Mouse (Mus musculus): ENCODE results near the gene Ascc2.
A peak's percentile ranks its signal among the peaks of the same experiment; 100 is the strongest.
"Not testable (repeated sequence)": the region's sequence is repeated elsewhere in the genome, so short reads cannot be mapped to it uniquely, and the experiment has no call there.

Ascc2 gene

DNA sequence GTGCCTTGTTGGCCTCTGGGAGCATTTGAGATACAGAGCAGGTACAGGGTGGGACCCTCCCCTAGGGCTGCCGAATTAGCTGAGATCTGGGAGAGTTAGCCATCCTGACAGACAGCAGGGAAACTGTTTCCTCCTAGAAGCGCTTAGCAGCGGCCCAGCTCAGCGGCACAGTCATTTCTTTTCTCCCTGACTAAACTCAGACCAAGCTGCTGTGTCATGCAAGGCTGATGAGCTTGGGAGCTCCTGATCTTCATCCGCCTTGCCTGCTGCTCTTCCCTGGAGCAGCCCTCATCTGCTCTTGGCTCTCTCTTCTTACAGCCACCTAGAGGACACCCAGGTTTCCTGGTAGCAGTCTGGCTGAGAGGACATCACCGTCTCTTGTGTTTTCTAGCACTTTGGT is 46.6 kb downstream of the Ascc2 start:
- no peak for DNase-seq (ENCODE audit: low spot score in 2 of 2)

DNA sequence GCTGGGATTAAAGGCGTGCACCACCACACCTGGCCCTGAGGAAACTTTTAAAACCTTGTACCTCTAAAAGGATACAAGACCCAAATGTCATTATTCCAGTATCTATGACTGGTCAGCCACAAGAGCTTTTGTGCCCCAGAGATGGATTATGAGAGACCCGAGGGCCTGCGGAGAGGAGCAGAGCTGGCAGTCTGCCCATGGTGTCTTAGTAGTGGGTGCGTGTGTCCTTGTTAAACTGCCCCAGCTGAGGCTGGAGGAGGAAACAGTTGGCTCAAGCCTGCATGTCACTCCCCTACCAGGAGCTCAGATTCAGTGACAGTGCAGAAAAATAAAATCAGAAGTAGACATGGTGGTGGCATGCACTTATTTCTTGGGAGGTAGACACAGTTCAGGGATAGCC is 47.5 kb downstream of the Ascc2 start:
- no peak for DNase-seq (ENCODE audit: low spot score in 2 of 2)

DNA sequence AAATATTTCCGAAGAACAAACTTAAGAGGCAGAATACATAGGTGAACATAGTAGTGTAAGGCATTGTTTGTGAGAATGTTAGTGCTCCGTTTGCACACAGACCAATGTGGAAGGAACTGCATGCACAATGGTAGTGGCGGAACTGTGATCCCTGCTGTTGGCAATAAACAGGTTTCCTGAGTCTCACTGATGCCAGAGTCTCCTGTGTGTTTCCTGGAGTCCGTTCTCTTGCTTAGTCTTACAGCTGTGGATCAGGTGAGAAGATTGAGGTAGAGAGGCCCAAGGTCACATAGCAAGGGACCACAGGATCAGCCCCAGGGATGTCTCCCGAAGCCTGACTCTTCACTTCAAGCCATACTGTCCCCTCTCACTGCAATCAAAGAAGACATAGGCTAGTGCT is 48.0 kb downstream of the Ascc2 start:
- no peak for DNase-seq (ENCODE audit: low spot score in 2 of 2)

DNA sequence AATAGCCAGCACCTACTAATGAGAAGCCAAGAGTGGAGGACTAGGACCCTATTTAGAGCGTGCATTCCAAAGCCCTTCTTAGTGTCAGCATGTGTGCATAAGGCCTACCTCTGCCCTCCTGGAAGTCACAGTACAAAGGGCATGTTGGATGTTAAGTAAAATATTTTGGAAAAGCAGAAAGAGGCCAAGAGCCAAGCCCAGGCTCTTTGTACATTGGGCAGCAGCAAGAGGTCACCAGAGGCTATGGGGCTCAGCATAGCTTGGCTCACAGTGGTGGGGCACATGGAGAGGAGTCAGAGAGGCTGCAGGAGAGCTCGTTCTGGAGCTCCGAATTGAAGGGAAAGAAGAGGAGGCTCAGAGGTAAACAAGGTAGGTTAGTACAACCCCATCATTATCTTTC is 49.5 kb downstream of the Ascc2 start:
- no peak for DNase-seq (ENCODE audit: low spot score in 2 of 2)

DNA sequence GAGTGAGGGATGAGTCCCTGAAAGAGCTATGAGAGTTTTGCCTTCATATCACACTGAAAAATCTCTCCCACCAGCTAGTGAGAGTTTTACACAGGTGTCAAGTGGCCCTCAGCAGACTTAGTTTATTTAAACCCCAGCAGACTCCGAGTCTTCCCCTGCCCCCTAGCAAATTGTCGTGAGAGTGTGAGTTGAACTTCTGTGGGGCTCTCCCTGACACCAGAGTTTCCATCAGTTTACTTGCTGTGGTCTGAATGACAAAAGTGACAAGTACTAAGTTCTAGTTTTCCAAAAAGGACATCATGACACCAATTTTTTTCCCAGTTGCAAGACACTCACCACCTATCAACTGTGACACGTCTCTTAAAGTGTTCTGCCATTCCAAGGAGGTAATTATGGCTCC is 50.3 kb downstream of the Ascc2 start:
- no peak for DNase-seq (ENCODE audit: low spot score in 2 of 2)

DNA sequence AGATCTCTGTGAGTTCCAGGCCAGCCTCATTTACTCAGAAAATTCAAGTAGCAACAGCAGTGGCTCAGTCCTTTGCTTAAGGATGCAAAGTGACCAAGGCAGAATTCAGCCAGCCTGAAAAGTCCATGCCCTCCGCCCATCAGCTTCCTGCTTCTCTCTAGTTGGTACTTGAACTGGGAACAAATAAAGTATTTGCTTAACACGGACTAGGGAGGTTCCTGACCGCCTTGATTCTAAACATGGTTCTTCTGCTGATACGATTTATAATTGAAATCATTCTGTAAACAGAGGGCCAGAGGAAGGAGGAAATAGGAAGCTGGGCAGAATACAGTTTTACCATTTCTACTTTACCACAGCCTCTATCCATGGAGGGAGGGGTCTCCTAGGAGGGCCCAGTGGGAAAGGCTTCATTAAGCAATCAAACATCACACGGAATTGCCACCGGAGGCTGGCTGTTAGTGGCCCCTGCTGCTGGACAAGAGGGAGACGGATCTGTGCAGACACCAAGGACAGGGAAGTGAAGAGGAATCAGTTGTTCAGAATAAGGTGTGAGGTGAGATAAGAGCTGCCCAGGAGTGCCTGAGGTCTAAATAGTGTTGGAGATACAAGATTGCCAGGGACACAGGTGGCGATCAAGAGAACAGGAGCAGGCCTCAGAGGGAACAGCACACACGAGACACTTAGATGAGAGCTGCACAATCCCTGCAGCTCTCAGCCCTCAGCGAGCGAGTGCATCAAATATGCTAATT is 51.3 kb downstream of the Ascc2 start:
- DNase-seq (ENCODE audit: low spot score in 2 of 2) = no peak

DNA sequence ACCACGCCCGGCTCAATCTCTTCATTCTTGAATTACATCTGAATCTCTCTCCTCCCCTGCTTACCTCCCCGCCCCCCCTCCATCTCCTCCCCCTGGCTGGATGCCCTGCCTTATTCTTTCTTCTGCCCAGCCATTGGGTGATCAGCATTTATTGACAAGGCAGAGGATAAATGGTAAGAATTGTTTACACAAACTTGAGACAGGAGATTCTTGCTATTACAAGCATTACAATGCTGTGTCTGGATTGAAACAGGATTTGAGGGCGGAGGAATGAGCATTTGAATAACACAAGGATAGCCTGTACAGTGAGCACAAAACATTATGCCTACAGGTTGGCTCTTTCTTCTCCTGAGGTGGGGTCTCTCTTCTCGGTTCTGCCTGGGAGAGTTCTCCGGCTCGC is 52.8 kb downstream of the Ascc2 start:
- no peak for DNase-seq (ENCODE audit: low spot score in 2 of 2)

DNA sequence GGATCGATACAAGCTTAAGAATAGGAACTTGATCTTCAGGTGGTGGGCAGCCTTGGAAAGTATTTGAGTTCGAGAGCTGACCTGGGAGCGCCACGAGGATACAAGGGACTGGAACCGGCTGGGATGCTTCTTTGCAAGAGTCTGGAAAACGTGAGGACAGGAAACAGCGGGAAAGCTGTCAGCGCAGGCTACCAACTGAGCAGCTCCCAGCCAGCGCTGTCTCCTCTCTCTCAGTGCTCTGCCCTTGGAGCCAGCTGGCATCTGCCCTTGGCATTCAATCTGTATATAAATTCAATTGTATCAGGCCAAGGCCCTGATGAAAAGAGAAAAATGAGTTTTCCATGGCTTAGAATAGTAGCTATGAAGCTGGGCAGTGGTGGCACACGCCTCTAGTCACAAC is 53.7 kb downstream of the Ascc2 start:
- no peak for DNase-seq (ENCODE audit: low spot score in 2 of 2)

DNA sequence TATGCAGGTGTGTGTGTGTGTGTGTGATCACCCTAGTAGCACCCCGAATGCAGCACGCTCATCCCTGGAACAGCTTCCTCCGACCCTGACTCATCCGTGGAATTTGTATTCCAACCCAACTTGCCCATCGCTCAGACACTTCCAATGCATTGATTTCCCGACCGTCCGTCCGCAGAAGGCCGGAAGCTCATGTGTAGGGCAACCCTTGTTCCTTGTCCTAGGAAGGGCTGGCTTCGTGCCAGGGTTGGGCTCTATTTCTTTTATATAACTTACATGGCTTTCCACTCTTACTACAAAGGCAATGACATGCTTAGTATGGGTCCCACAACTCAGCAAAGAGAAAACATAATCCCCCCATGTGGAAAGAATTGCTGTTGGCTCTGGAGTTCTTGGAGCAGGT is 54.6 kb downstream of the Ascc2 start:
- no peak for DNase-seq (ENCODE audit: low spot score in 2 of 2)

DNA sequence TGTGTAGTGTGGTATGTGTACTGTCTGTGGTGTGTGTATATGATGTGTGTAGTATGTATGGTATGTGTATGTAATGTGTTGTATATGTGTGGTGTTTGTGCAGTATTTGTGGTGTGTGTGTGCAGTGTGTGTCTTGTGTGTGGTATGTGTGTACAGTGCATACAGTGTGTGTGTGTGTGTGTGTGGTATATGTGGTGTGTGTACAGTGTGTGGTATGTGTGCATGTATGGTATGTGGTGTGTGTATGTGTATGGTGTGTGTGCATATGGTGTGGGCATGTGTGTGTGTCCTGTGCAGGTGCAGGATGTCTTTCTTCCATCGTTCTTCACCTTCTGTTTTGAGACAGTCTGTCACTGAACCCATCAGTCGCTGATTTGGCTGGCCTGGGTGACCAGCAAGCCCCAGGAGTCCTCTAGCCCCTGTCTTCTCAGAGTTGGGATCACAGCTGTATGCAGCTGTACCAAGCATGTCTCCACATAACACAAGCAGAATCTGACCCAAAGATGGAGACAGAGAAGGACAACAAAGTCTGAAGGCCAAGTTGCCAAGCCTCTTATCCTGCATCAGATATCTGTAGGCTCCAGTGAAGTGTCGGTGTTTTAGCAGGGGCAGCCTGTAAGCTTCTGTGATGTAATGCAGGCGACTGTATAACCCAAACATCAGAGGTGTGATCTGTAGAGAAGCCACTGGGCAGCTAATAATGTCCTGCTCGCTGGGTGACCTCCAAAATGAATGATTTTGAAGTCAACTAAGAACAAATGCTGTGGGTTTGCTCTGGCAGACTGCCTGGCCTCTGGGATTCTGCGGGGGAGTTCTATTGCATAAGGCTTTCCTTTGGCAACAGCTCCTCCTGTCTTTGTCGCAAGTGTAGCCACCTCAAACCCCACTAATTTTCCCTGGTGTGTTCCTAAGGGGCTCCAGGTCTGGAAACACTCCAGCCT is 59.8 kb downstream of the Ascc2 start:
- peak in 1 of 2 experiments; percentile 76 for DNase-seq (ENCODE audit: low spot score in 2 of 2)

DNA sequence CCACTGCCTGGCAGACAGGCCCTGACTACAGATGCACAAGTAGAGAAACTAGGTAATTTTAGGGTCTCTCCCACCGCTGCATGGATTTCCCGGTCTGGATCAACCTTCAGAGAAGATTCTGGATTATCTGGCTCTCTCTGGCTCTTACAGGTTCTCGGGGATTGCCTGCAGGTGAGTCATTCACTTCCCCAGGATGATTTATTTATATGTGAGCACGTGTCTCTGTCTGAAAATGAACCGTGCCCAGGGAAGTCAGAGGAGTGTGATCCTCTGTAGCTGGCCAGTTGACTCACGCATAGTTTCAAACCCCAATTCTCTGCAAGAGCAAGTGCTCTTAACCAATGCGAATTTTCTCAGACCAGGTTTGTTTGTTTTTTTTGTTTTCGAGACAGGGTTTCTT is 63.2 kb downstream of the Ascc2 start:
- DNase-seq (ENCODE audit: low spot score in 2 of 2) = no peak

DNA sequence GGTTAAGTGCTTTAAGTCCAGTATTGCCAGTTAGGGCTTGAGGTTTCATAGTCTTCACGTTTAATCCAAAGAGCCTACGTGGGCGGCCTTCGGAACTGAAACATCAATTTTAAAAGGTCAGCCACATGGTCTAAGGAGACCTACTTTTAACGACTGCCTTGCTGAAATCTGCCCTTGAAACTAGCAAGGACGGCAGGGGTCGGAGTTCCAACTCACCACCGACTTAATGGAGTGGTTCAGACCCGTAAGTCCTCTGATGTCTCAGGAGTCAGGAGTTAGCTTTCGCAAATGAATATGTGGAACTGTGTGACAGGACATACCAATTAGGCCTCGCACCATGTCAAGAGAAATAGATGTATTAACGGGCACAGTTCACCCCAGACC is 66.1 kb downstream of the Ascc2 start:
- no peak for DNase-seq (ENCODE audit: low spot score in 2 of 2)

DNA sequence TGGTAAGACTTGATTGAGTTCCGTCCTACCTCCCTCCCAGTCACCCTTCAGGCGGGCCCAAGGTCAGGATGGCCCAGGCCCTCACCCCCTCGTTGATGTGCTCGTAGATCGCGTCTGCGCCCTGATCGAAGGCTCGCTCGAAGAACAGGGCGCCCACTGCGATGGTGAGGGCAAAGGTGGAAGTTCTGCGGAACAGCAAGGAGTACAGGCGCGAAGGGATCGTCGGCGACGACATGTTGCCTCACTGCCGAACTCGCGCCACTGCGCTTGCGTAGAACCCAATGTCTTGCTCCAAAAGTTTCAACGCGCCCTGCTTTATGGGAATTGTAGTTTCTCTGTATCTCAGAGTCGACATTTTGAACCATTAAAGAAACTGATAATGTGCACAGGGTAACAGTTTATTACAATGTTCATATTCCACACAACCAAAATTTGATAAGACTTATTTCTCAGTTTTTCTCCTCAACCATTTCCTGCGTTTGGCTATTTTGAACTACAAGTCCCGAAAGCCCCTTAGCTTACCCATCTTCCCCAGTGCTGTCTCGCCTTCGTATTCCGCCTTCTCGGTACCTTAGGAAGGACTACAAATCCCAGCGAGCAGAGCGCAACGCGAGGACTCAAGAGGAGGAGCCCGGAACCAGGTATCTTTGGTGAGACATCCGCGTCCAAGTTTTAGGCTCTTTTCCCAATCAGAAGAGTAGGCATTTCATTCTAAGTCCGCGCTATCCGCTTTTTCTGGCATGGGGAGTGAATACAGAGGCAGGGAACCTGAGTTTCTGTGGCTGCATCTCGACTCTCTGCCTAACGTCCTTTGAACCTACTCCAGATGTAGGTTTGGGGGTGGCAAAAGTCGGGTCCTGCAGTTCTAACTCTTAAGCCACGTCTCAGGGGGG is 66.8 kb downstream of the Ascc2 start, which contains the start of the genes Uqcr10 and Zmat5:
Gene Uqcr10 (minus strand): TSS at position 271 of the 893 bp plus-strand sequence.
Gene Zmat5 (plus strand): TSS at position 607 of the 893 bp plus-strand sequence.
- DNase-seq (ENCODE audit: low spot score in 2 of 2) = peak; percentile 90 to 94

DNA sequence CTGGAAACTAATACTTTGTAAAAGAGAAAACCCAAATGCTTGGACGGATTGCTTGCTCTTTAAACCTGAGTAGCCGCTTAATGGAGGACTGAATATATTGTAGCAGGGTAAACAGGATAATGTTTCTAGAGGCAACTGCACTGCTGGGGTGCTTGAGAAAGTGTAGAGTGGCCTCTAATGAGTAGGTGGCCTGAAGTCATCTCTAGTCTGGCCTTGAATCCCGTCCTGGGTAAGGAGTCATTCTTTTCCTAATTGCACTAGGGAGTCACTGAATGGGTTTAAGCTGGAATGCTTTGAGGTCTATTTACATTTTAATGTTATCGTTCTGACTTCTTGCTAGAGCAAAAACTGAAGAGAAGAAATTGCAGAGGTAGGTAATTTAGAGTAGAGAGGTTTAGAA is 67.6 kb downstream of the Ascc2 start:
- DNase-seq (ENCODE audit: low spot score in 2 of 2) = no peak

DNA sequence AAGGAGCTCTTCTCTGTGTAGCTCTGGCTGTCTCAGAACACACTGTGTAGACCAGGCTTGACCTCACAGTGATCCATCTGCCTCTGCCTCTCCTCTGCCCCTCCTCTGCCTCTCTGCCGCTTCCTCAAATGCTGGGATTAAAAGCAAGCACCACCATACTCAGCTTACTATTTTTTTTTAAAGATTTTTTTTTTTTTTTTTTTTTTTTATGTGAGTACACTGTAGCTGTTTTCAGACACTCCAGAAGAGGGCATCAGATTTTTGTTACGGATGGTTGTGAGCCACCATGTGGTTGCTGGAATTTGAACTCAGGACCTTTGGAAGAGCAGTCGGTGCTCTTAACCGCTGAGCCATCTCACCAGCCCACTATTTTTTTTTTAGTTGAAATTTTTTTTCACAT is 72.6 kb downstream of the Ascc2 start:
- DNase-seq (ENCODE audit: low spot score in 2 of 2) = not testable (repeated sequence)

DNA sequence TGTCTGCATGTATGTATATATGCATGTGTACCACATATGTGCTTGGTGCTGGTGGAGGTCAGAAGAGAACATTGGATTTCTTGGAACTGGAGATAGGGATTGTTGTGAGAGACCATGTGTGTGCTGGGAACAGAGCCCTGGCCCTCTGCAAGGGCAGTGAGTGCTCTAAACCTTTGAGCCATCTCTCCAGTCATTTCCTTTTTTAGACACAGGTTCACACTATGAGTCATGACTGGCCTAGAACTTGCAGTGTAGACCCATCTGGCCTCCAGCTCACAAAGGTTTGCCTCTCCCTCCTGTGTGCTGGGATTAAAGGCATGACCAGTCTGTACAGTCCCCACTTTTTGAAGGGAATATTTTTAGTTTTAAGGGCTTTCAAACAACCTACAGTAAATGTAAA is 75.3 kb downstream of the Ascc2 start:
- DNase-seq (ENCODE audit: low spot score in 2 of 2) = no peak

DNA sequence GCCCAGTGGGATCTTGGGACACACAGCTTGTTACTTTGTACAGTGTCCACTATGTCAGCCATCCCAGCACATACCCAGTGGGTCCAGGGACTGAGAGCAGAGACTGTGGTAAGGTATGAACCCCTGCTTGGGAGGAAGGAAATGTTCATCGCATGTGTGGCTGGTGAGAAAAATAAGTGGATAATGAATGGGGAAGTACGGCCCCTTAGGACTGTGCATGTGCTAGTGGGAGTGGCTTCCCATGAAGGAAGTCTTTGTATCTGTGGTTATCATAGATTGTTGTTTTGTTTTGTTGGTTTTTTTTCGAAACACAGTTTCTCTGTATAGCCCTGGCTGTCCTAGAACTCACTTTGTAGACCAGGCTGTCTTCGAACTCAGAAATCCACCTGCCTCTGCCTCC is 77.2 kb downstream of the Ascc2 start:
- DNase-seq (ENCODE audit: low spot score in 2 of 2) = no peak

DNA sequence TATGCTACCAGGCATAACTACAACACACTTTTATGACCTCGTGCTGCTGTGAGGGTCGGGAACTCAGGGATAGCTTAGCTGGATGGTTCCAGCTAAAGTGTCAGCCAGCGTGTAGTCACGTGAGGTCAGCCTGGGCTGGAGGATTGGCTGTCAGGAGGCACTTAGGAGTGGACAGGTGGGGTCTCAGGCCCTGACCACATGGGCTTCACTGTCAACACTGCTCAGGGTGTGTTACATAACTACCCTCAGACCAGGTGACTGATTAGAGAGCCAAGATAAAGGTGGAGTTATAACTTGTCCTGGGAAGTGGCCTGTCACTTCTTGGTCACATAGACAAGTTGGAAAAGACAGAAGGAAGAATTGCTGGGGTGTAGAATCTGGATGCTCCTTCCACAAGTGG is 78.0 kb downstream of the Ascc2 start:
- no peak for DNase-seq (ENCODE audit: low spot score in 2 of 2)

DNA sequence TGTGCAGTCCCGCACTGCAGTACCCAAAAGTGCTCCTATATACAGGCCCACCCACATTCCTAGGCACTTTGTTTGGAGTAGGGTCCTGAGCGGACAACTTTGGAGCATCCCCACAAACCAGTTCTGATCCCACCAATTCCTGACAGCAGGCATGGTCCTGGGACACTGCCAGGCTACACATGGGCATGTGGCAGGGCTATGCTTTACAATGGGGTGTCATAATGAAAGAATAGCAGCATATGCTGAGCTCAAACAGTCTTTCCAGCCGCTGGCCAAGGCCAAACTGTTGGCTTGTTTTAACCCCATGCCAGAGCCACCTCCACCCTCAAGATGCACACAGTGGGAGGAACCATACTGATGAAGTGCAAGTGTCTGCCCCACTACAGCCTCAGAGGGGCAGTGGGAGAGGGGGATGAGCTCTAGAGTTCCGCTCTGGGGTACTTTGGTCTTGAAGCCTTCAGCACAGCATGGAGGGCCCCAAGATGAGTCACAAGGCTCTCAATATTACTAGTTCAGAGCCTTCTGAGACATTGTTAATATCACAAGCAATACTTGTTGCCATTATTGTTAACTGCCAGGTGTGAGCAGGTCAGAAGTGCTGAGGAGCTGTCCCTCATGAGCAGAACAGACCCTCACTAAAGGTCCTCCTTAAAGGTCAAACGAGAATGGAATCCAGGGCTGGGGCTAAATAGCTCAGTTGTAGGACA is 79.1 kb downstream of the Ascc2 start:
- no peak for DNase-seq (ENCODE audit: low spot score in 2 of 2)

DNA sequence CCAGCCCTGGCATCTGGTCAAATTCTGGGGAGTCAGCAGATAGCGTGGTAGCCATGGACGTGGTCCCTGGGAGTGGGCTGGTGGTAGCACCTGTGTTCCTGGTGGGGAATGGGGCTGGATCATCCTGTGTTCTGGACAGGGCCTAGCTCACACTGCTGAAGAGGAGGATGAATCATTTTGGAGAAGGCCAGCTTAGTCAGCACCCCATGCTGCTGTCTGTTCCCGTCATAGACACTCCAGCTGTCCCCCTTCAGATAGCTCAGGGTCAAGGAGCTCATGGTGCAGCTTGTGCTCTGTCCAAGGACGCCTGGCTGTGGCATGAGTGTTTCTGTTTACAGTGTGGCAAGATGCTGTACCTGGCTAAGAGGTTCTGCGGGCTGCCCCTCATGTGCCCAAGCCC is 81.0 kb downstream of the Ascc2 start:
- DNase-seq (ENCODE audit: low spot score in 2 of 2) = no peak

DNA sequence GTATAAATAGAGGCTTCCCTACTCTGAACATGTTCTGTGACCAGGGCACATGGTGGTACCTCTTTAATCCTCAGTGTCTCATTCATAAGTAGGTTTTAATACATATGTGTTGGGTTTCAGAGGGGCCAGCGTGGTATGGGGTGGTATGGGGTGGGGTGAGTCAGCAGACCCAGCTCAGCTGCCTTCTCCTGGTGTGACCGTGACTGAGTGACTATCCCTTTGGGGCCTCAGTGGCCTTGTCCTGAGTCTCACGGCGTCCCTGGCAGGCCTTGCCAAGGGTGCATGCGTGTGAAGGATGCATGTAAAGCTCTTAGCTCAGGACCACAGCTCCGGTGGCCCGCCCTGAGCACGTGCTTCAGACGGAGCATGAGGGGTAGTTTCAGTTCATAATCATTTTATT is 82.4 kb downstream of the Ascc2 start:
- DNase-seq (ENCODE audit: low spot score in 2 of 2) = no peak

All from left cerebral cortex, adult 9 months (tissue).